Mouse (Mus musculus) frontal cortex, postnatal 36 days (tissue): ENCODE measurements around the gene Vav3.

ENCODE experiments used
- DNase-seq, 2 experiments: peaks; one replicate each; pipeline ENCODE4 v3.0.0; 2022; ENCODE audit warnings: low spot score in 2 of 2

Vav3 gene

GRCm38 (mm10) chr3:109683608-109684295, 343.3 kb downstream of the Vav3 start:
- DNase-seq, result peak in 1 of 2 experiments; percentile 20

GRCm38 (mm10) chr3:109690566-109690965, 350.1 kb downstream of the Vav3 start:
- no peak for DNase-seq

- DNase-seq, result no peak
These were observed 352.2 kb downstream of the Vav3 start for GRCm38 (mm10) chr3:109692613-109693012.

DNA sequence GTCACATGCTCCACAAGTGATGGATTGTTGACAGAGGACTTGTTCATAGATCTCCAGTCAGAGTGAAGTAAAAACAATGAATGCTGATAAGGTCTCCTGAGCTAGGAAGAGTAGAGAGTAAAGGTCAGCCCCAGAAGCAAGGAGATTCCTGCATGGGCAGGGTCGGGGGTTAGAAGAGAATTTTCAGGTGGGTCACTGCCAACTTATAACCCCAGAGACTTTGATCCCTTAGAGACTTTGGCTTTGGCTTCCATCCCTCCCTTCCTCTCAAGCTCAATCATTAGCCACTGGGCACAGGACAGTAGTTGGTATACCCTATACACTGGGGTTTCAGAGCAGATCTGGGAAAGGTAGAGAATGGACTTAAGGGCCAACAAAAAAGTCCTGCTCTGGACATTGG, 360.8 kb downstream of the Vav3 start:
- DNase-seq, result no peak

GRCm38 (mm10) chr3:109707786-109708460, 367.5 kb downstream of the Vav3 start:
- DNase-seq, result peak in 1 of 2 experiments; percentile 32

DNA sequence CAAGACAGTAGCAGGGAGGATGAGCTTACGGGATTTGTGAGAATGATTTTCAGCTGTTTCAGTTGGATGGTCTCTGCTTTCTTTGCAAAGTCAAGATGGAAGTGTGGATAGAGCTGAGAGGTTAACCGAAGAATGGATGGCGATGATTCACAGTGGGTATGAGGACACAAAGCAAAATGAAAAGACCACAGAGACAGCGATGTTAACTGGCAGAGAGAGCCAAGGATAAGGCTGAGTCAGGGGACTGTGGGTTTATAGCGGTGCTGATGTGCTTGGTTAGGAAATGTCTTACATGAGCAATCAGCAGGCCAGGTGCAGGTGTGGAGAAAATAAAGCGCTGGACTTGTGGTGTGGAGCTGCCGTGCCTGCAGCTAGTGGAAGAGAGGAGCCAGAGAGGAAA, 371.3 kb downstream of the Vav3 start:
- no peak for DNase-seq

GRCm38 (mm10) chr3:109714476-109714875, 374.0 kb downstream of the Vav3 start:
- DNase-seq, result no peak

DNA sequence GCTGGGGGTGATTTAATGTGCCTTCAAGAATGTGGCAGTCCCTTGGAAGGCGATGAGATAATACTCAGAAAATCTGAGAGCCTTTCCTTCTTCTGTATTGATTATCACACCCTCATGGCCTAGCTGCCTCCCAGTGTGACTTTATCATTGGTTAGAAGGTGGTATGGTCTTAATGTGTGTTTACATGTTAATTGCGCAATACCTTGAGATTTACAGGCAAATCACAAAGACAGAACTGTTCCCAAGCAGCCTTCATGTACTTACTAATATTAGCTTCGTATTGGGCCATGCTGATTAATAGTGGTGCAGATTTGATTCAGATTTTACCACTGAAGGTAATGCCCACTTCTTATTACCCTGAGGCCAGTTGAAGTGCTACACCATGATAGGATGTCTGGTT, 381.3 kb downstream of the Vav3 start:
- DNase-seq, result no peak

DNA sequence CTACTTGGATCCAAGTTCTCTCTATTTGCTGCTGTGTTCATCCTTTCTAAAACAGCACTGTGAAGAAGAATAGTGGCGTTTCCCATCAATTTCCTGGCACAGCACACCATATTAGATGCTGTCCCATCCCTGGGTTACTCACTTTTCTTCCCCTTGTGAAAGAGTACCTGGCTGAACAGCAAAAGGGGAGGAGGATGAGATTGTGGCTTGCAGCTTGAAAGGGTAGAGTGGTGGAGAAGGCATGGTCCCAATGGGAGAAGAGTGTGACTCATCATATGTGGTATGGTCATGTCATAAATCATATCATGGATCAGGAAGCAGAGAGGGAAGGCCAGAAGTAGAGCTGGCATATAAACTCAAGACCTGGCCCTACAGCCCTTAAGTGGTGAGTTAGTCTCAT, 386.3 kb downstream of the Vav3 start:
- no peak for DNase-seq

DNA sequence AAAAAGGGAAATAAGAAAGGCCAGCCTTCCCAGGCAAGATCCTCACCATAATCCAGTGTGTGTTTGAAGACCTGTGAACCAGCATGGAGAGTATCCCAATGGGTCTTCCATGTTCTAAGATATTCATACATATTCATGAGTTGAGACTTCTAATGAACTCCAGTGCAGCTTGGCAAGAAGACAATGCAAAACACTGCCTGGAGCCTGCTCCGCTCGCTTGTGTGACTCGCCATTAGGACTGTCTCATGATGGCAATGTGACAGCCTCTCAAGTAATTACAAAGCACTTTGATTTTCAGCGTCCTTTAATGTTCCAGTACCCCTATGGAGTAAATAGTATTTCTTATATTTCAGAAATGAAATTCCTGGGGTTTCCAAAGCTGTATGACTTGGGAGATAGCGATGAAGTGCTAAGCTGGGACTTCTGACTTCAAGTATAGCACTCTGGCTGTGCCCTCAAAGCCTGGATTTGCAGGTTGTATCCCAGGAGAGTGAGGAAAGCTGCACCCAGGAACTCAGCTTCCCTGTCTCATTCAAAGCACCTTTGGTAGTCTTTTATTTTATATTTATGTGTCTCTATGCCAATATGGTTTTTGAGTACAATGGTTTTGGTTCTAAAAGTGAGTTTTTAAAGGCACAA, 391.3 kb downstream of the Vav3 start:
- peak in 1 of 2 experiments; percentile 4 for DNase-seq

DNA sequence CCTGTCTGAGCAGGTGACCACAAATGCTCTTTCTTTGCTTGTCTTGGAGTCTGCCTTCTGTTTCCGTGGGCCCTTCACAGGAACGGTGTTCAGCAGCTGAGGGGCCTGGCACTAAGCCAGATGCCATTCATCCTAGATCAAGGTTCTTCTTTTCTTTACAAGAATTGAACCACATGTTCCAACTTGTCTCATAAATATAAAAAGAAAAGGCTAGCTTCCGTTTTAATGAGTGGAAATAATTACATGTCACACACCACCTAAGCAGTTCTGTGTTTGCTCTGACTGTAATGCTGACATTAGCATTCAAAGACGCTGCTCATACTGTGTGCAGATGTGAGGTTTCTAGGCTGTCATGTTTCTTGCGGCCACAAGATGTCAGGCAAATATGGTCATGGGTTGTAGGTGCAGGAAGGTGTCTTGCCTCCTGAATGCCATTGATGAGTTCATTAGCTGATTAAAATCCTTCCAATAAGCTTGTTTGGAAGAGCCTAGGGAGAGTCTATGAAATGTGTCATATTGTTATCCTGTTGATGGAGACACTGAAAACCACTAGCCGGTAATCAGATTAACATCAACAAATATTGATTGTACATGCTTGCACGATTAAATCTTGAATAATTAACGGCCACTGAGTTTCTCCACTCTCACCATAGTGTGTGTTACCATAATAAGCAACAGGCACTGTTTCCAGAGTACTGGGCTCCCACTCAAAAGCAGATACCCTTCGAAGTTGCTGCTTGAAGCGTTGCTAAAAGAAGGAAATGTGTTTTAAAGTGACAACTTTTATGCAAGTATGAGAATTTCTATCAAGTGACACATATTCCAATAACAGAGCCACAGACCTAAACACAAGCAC, 392.1 kb downstream of the Vav3 start:
- peak in 1 of 2 experiments; percentile 40 for DNase-seq
